Mouse (Mus musculus): Measurements from ENCODE around the gene Tex46.

GRCm38 (mm10) chr4:136562755-136563154 is 47.5 kb upstream of the Tex46 start:
- TF ChIP-seq GATA1 (IDR thresholded peaks at IDR 0.05; ENCODE audit: borderline replicate concordance, low read length) (no peak), FLI1 (IDR thresholded peaks at IDR 0.05; ENCODE audit: low read length) (no peak)

Measured in megakaryocyte, embryonic 14.5 days (primary cell).